Mouse (Mus musculus) central nervous system, embryonic 18 days (tissue): ENCODE data around the gene Frmd7. TPM values are rescaled to one million over a fixed set of nuclear protein-coding genes. Genes with fewer than 3 reads are reported as not detected.

Source experiments
- polyA plus RNA-seq: library from polyadenylated mRNA; depleted of rRNA; stranded (reverse); fragments of >200 nt; gene quantifications from 2 replicates; pipeline ENCODE4 v1.2.3, GENCODE M21; 2012; rRNA removed

The Frmd7 gene
- 1.4 and 1.5 TPM in 2 replicates for polyA plus RNA-seq

GRCm38 (mm10) chrX:50942610-50943009, at the start of gene Frmd7:
Gene Frmd7, minus strand, starts transcription at chrX:50942710.

Other genes starting within 250 kb of the Frmd7 start
- gene Stk26, start 101.7 kb downstream of the Frmd7 start, polyA plus RNA-seq: 2.6 and 2.7 TPM in 2 replicates
- 23.9 and 24.9 TPM in 2 replicates for gene Rap2c, start 75.3 kb upstream of the Frmd7 start, polyA plus RNA-seq